Mouse (Mus musculus) thymus, adult 2 months (tissue): ENCODE measurements around the gene 7530416G11Rik.

Experiments
- CTCF ChIP-seq: fragments of 200-500 bp; IDR thresholded peaks from 2 replicates; pipeline ENCODE4 v1.5.1; 2012; ENCODE audit warnings: mild to moderate bottlenecking, control low read depth, low read length, moderate library complexity, borderline replicate concordance; ENCODE audit not compliant: control insufficient read depth, poor library complexity, insufficient read depth; ENCODE audit errors: extremely low read depth
- POLR2A ChIP-seq: fragments of 200-500 bp; IDR thresholded peaks from 2 replicates; pipeline ENCODE4 v1.6.1; 2012; ENCODE audit warnings: mild to moderate bottlenecking, low read length, control low read depth, moderate library complexity; ENCODE audit not compliant: control insufficient read depth, poor library complexity, insufficient read depth; ENCODE audit errors: extremely low read depth

DNA sequence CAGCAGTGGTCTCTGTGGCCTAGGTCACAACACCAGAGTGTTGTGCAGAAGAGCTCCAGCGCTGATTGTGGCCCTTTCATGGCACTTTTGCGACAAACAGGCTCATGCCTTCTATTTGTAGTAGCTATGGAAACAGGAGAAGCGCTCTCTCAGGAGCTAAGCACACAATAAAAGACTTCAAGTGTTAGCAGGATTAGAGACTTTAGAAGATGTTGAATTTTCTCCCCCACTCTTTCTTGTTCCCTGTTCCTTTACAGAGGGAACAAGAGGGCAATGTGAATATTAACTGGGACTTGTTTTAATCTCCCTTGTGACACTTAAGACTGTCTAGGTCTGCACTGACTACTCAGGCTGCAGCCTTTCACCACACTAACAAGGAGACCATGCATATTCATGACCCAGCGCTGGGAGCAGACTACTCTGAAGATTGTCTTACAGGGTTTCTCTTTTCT lies 44.4 kb downstream of the 7530416G11Rik start:
- no peak for TF ChIP-seq CTCF
- no peak for TF ChIP-seq POLR2A
